Mouse (Mus musculus) adrenal gland, postnatal 4 days (tissue): ENCODE data around the gene Ccdc105. TPM values are rescaled to one million over a fixed set of nuclear protein-coding genes. Genes with fewer than 3 reads are reported as not detected.

Experiments used
- DNase-seq, 2 experiments: peaks; one replicate each; pipeline ENCODE4 v3.0.0; 2021 to 2022; ENCODE audit warnings: low spot score in 2 of 2, mixed read lengths in 2 of 2
- total RNA-seq, 2 experiments: library from RNA; stranded (reverse); gene quantifications; 2 replicates each; pipeline ENCODE4 v1.2.3; 2021

Gene Ccdc105
- total RNA-seq, 2 experiments from 2014 or later = not detected

DNA sequence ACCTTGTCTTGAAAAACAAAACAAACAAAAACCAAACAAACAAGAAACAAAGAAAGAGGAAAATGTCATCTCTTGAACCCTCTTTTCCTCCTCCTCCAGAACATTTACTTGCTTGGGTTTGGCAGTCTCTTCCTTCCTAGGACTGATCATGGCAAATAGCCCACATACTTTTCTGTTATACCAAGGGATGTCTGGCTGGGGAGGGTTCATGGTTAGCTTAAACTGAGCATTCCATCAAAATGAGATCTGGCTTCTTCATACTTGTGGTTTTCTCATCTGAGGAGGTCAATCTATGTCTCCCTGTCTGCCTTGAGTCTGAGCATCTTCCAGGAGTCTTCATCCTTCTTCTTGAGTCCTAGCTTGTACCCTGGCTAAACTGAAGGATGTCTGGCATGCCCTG, 36.6 kb downstream of the Ccdc105 start:
- DNase-seq = no peak

- DNase-seq = no peak
These were observed 37.7 kb downstream of the Ccdc105 start for GRCm38 (mm10) chr10:78715156-78715555.

DNA sequence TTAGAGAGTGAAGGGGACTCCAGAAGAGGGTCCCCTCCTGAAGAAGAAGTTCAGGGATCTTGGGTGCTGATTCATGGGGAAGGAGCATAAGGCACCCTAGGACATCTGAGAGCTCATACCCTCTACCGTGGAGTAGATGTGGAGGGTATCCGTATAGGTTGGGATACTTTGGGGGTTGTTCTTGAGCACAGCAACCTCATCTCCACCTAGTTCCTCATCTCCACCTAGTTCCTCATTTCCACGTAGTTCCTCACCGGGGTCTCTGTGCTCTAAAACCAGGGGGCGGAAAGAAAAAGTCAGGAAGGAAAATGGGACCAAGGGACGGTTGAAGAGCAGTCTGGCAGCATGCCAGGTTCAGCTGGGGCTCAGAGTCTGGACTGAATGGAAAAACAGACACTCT, 38.7 kb downstream of the Ccdc105 start:
- no peak for DNase-seq

DNA sequence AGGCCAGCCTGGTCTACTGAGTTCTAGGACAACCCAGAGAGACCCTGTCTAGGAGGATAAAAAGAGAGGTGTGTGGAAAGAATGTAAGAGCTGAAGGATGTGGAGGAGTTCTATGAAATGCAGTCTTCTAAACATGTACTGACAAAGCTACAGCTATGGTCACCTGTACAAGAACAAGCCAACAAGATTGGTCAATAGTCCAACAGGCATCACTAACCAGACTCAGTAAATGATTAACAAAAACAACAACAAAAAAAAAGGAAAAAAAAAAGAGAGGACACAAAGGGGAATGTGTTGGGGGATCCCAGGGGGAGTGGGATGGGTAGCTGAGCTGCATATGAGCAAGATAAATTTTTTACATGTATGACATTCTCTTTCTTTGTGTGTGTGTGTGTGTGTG, 42.2 kb downstream of the Ccdc105 start:
- no peak for DNase-seq

DNA sequence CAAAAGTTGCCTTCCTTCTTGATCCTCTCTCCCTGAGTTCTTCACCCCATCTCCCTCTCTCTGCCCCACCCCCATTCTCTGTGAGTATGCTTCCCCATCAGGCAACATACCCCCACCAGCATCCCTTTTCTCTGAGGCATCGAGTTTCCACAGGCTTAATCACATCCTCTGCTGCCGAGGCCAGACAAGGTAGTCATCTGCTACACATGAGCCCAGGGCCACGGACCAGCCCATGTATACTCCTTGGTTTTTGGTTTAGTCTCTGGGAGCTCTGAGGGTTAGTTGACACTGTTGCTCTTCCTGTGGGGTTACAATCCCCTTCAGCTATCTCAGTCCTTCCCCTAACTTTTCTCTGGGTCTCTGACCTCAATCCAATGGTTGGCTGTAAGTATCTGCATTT, 52.0 kb downstream of the Ccdc105 start:
- DNase-seq = no peak

Other genes starting within 250 kb of the Ccdc105 start
- not detected for gene Olfr1358, start 235.6 kb downstream of the Ccdc105 start, total RNA-seq
- 10 to 100 TPM; 76.5 to 88.8 TPM for gene Ilvbl, start 178.7 kb downstream of the Ccdc105 start, total RNA-seq
- 10 to 100 TPM; 41.2 to 44.2 TPM for gene Syde1, start 161.1 kb downstream of the Ccdc105 start, total RNA-seq
- not detected for gene Olfr1357, start 135.0 kb downstream of the Ccdc105 start, total RNA-seq
- not detected for gene Casp14, start 34.8 kb downstream of the Ccdc105 start, total RNA-seq
- gene Slc1a6, start 27.4 kb upstream of the Ccdc105 start, total RNA-seq = under 1 TPM; 0.48 to 0.53 TPM
- not detected for gene Olfr1356, start 99.1 kb upstream of the Ccdc105 start, total RNA-seq
- not detected for gene Olfr1355, start 122.5 kb upstream of the Ccdc105 start, total RNA-seq
- gene Olfr1354, start 160.1 kb upstream of the Ccdc105 start, total RNA-seq = not detected
- not detected for gene Olfr8, start 197.6 kb upstream of the Ccdc105 start, total RNA-seq
- not detected for gene Olfr1353, start 210.2 kb upstream of the Ccdc105 start, total RNA-seq
- not detected for gene Olfr1352, start 228.0 kb upstream of the Ccdc105 start, total RNA-seq